Mouse (Mus musculus): Measurements from ENCODE around the gene Galnt9. TPM values are rescaled to one million over a fixed set of nuclear protein-coding genes. Genes with fewer than 3 reads are reported as not detected.

The Galnt9 gene
- total and polyA plus RNA-seq, 3 experiments: 0.05 TPM; not detected in 2

DNA sequence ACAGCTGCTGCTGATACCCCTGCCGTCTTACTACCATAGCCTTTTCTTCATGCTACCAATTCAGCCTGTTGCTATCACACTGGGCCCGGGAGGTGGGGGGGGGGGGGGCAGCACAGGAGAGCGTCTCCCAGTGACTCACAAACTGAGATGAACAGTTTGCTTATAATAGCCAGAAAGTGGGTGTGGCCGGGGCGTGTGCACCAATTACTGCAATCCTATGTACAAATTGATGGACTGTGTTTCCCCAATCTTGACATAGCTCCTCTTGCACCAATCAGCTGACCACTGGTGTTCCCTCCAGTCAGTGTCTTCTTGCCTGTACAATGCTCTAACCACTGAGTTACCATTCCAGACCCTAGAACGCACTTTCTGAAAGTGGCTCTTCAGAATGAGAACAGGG is 64.2 kb downstream of the Galnt9 start:
- H3K9me3 ChIP-seq (replicated peaks): no peaks in the 10 kb centered on the region
- DNase-seq (ENCODE audit: low spot score): no peak
- H3K36me3 ChIP-seq (replicated peaks): no peaks in the 10 kb centered on the region
- H3K4me3 ChIP-seq (ENCODE audit: low read depth, low read length): no peak overlapping the region
- peaks cover 2% of the 10 kb centered on the region; the same call in 1 of the 2 replicates for H3K27me3 ChIP-seq (ENCODE audit: insufficient read depth, low read length)
- no peak for ATAC-seq (ENCODE audit: extremely low read depth, insufficient number of reproducible peaks, low FRiP score, poor library complexity, severe bottlenecking)
- TF ChIP-seq GATA2 (IDR thresholded peaks at IDR 0.05; ENCODE audit: borderline replicate concordance, low read depth, low read length): no peak
- TF ChIP-seq TAL1 (conservative IDR thresholded peaks at IDR 0.05; ENCODE audit: low read depth, low read length): no peak
- TF ChIP-seq CTCF (IDR thresholded peaks at IDR 0.05; ENCODE audit: low read depth, low read length): no peak
- no peak for TF ChIP-seq GATA1 (IDR thresholded peaks at IDR 0.05; ENCODE audit: borderline replicate concordance, low read length)
- TF ChIP-seq POLR2AphosphoS5 (IDR thresholded peaks at IDR 0.05; ENCODE audit: insufficient replicate concordance, low read depth, low read length): no peak
- H3K4me1 ChIP-seq (ENCODE audit: insufficient read depth, low read depth, low read length): no peaks in the 10 kb centered on the region

DNA sequence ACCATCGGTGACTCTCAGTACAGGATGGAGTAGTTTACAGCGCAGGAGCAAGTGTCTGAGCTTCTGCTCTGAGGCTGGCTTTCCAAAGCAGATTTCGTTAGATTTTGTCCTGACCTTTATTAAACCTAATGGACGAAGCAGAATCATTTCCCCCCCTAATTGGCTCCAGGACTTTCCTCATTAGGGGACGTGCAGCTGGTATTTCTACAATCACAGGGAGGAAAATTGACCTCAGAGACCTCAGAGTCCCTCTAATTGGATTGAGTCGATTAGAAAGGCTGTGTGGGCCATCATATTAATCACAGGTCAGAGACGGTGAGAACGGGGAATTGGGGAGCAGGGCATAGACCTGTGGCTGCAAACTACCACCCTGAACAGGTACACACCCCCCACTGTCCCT is 64.8 kb downstream of the Galnt9 start:
- H3K36me3 ChIP-seq (replicated peaks): no peaks in the 10 kb centered on the region
- H3K4me3 ChIP-seq (ENCODE audit: low read depth, low read length): no peak overlapping the region
- H3K27me3 ChIP-seq (ENCODE audit: insufficient read depth, low read length): peaks cover 5% of the 10 kb centered on the region; the same call in 1 of the 2 replicates
- H3K9me3 ChIP-seq (replicated peaks): no peaks in the 10 kb centered on the region
- TF ChIP-seq TAL1 (conservative IDR thresholded peaks at IDR 0.05; ENCODE audit: low read depth, low read length) (no peak), GATA1 (IDR thresholded peaks at IDR 0.05; ENCODE audit: borderline replicate concordance, low read length) (no peak), POLR2AphosphoS5 (IDR thresholded peaks at IDR 0.05; ENCODE audit: insufficient replicate concordance, low read depth, low read length) (no peak), CTCF (IDR thresholded peaks at IDR 0.05; ENCODE audit: low read depth, low read length) (no peak), GATA2 (IDR thresholded peaks at IDR 0.05; ENCODE audit: borderline replicate concordance, low read depth, low read length) (no peak)
- H3K4me1 ChIP-seq (ENCODE audit: insufficient read depth, low read depth, low read length): no peaks in the 10 kb centered on the region
- DNase-seq (ENCODE audit: low spot score): no peak
- ATAC-seq (ENCODE audit: extremely low read depth, insufficient number of reproducible peaks, low FRiP score, poor library complexity, severe bottlenecking): no peak

DNA sequence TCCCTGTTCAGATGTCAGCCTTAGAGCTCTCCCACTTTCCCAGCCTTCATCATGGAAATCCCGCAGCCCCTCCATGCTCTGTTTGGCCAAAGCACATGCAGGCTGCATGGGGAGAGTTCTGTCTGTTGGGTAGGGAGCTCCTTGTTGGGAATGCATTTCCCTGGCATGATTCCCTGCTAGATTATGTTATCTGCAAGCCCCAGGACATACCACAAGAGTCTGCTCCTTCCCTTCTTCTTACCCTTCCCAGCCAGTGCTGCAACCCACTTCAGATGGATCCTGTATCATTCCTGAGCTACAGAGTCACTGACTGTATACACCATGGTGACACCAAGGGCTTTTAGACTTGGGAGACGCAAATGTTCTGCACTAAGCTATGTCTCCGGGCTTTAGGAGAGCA is 65.3 kb downstream of the Galnt9 start:
- ATAC-seq (ENCODE audit: extremely low read depth, insufficient number of reproducible peaks, low FRiP score, poor library complexity, severe bottlenecking) (no peak), DNase-seq (ENCODE audit: low spot score) (no peak)
- TF ChIP-seq GATA1 (IDR thresholded peaks at IDR 0.05; ENCODE audit: borderline replicate concordance, low read length): no peak
- TF ChIP-seq TAL1 (conservative IDR thresholded peaks at IDR 0.05; ENCODE audit: low read depth, low read length): no peak
- no peak for TF ChIP-seq GATA2 (IDR thresholded peaks at IDR 0.05; ENCODE audit: borderline replicate concordance, low read depth, low read length)
- TF ChIP-seq POLR2AphosphoS5 (IDR thresholded peaks at IDR 0.05; ENCODE audit: insufficient replicate concordance, low read depth, low read length): no peak
- TF ChIP-seq CTCF (IDR thresholded peaks at IDR 0.05; ENCODE audit: low read depth, low read length): no peak
- Histone ChIP-seq H3K4me3 (ENCODE audit: low read depth, low read length) (no peak overlapping the region), H3K36me3 (replicated peaks) (no peaks in the 10 kb centered on the region), H3K9me3 (replicated peaks) (no peaks in the 10 kb centered on the region), H3K4me1 (ENCODE audit: insufficient read depth, low read depth, low read length) (no peaks in the 10 kb centered on the region), H3K27me3 (ENCODE audit: insufficient read depth, low read length) (peaks cover 7% of the 10 kb centered on the region; the same call in 1 of the 2 replicates)

DNA sequence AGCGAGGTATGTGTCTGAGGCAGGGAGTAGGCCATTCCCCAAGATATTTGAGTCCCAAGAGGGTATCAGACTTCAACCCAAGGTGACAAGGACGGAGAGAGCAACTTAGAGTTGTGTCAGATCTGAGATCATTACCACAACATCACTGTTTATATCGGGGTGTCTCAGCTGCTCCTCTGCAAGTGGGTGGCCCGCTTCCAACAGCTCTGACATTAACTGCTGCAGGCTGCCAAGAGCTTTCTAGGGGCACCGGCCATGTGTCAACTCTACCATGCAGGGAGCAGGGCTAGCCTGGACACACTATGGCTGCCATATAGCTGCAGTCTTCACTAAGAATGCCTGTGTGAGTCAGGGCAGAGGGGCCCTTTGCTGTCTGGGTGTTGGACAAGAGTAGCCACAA is 65.7 kb downstream of the Galnt9 start:
- H3K36me3 ChIP-seq (replicated peaks): no peaks in the 10 kb centered on the region
- no peak overlapping the region for H3K4me3 ChIP-seq (ENCODE audit: low read depth, low read length)
- no peak for ATAC-seq (ENCODE audit: extremely low read depth, insufficient number of reproducible peaks, low FRiP score, poor library complexity, severe bottlenecking)
- DNase-seq (ENCODE audit: low spot score): no peak
- no peaks in the 10 kb centered on the region for H3K4me1 ChIP-seq (ENCODE audit: insufficient read depth, low read depth, low read length)
- H3K27me3 ChIP-seq (ENCODE audit: insufficient read depth, low read length): peaks cover 7% of the 10 kb centered on the region; the same call in 1 of the 2 replicates
- no peak for TF ChIP-seq GATA1 (IDR thresholded peaks at IDR 0.05; ENCODE audit: borderline replicate concordance, low read length)
- no peaks in the 10 kb centered on the region for H3K9me3 ChIP-seq (replicated peaks)

DNA sequence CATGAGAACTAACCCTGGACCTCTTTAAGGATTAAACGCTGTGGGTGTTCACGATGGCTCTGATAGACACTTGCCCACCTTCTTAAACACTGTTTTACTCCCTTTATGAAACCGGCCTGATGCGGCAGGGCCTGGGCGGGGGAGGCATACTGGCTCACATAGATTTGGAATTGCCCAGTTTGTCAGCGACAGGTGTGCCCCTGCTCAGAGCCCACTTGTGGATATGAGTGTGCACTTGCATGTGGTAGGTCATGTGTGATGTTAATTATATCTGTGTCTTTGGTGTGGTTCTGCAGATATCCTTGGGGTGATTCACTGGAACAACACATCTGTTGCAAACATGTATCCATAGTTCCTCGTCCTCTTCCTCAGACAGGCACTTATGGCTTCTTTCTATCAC is 66.3 kb downstream of the Galnt9 start:
- DNase-seq (ENCODE audit: low spot score): no peak

DNA sequence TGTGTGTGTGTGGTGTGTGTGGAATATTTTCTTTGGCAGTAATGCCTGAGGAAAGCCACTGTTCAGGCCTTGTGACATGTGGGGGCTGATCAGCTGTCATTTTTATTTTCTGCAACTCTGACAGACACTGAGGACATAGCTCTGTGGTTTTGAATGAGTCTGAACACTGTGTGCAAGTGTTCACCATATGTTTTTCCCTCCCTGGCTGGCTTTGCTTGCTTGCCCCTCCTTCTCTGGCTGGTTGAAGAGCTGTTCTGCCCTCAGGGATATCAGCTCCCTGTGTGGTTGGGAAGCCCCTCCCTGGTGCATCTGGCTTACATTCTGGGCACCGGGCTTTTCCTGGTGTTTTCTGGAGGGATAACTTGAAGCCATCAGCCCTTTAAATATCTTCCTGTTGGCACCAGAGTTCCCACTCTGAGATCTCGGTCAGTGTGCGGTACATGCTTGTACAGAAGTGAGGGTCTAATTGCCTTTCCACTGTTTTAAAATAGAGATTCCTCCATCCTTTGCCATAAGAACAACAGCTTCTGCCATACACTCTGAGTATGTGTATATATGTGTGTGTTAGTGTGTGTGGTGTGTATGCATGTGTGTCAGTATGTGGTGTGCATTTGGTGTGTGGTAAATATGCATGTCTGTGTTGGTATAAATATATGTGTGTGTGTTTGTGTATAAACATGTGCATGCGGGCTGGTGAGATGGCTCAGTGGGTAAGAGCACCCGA is 67.4 kb downstream of the Galnt9 start:
- Histone ChIP-seq H3K27me3 (ENCODE audit: insufficient read depth, low read length) (peaks cover 5% of the 10 kb centered on the region; the same call in 1 of the 2 replicates), H3K4me1 (ENCODE audit: insufficient read depth, low read depth, low read length) (no peaks in the 10 kb centered on the region), H3K9me3 (replicated peaks) (no peaks in the 10 kb centered on the region), H3K36me3 (replicated peaks) (no peaks in the 10 kb centered on the region), H3K4me3 (ENCODE audit: low read depth, low read length) (no peak overlapping the region)
- no peak for DNase-seq (ENCODE audit: low spot score)
- no peak for ATAC-seq (ENCODE audit: extremely low read depth, insufficient number of reproducible peaks, low FRiP score, poor library complexity, severe bottlenecking)
- no peak for TF ChIP-seq TAL1 (conservative IDR thresholded peaks at IDR 0.05; ENCODE audit: low read depth, low read length)
- TF ChIP-seq GATA2 (IDR thresholded peaks at IDR 0.05; ENCODE audit: borderline replicate concordance, low read depth, low read length): no peak
- TF ChIP-seq GATA1 (IDR thresholded peaks at IDR 0.05; ENCODE audit: borderline replicate concordance, low read length): no peak
- TF ChIP-seq POLR2AphosphoS5 (IDR thresholded peaks at IDR 0.05; ENCODE audit: insufficient replicate concordance, low read depth, low read length): no peak
- TF ChIP-seq CTCF (IDR thresholded peaks at IDR 0.05; ENCODE audit: low read depth, low read length): no peak

More for the DNA sequence above, 66.3 kb downstream of the Galnt9 start:
- Histone ChIP-seq H3K27me3 (ENCODE audit: insufficient read depth, low read length) (peaks cover 7% of the 10 kb centered on the region; the same call in 1 of the 2 replicates), H3K36me3 (replicated peaks) (no peaks in the 10 kb centered on the region), H3K4me3 (ENCODE audit: low read depth, low read length) (no peak overlapping the region), H3K4me1 (ENCODE audit: insufficient read depth, low read depth, low read length) (no peaks in the 10 kb centered on the region), H3K9me3 (replicated peaks) (no peaks in the 10 kb centered on the region)
- no peak for TF ChIP-seq GATA1 (IDR thresholded peaks at IDR 0.05; ENCODE audit: borderline replicate concordance, low read length)
- TF ChIP-seq CTCF (IDR thresholded peaks at IDR 0.05; ENCODE audit: low read depth, low read length): no peak
- TF ChIP-seq TAL1 (conservative IDR thresholded peaks at IDR 0.05; ENCODE audit: low read depth, low read length): no peak
- TF ChIP-seq GATA2 (IDR thresholded peaks at IDR 0.05; ENCODE audit: borderline replicate concordance, low read depth, low read length): no peak
- TF ChIP-seq POLR2AphosphoS5 (IDR thresholded peaks at IDR 0.05; ENCODE audit: insufficient replicate concordance, low read depth, low read length): no peak
- no peak for ATAC-seq (ENCODE audit: extremely low read depth, insufficient number of reproducible peaks, low FRiP score, poor library complexity, severe bottlenecking)

Data from G1E (cell line).